Mouse (Mus musculus): ENCODE measurements around the gene Dhrs3.

The Dhrs3 gene

DNA sequence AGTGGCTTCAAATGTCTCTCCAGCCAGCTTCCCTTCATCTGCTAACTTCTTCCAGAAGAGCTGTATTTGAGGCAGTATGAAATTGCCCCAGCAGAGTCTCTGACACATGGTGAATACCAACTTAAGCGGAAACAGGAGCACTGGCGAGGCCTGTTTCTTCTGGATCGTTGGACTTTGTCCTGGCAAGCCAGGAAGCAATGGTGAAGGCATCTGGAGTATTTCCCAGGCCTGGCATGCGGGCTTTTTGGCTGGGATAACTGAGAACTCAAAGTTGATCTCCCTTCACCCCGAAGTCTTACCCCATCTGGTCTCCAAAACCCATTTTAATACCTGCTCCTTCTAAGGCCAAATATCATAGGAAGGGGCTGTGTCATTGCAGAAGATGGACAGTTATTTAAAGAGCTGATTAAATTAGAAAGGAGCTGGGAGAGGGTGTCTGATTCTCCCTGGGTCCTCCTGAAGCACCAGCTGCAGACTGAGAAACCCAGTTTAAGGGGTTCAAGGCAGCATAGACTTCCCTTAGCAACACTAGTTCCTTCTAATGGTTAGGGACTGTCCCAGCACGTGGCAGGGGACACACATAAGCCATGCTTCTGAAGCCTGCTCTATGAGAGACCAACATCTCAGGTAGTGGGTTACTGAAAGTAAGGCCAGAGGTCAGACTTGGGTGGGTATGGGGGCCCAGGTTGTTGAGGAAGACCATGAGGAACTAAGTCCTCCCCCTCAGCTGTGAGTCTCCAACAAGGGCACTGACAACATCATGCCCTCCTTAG lies 80.5 kb downstream of the Dhrs3 start:
- no peak for DNase-seq (ENCODE audit: low read depth, low spot score)

DNA sequence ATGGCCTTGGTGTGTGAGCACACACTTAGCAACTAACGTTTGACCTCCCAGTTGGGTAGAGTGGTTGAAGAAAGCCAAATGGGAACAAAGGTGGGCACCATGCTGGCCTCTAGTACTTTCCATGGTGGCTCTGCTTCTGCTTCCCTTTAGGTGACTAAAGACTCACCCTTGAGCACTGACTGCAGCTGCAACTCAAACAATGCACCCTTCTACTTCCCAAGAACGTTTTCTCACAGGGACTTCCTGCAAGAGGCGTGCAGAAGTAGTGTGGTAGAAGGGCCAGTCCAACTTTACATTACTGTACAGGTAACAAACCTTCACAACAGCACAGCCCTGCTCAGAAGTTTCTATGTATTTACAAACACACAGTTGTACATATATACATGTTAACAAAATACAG lies 81.8 kb downstream of the Dhrs3 start:
- DNase-seq (ENCODE audit: low read depth, low spot score): no peak

DNA sequence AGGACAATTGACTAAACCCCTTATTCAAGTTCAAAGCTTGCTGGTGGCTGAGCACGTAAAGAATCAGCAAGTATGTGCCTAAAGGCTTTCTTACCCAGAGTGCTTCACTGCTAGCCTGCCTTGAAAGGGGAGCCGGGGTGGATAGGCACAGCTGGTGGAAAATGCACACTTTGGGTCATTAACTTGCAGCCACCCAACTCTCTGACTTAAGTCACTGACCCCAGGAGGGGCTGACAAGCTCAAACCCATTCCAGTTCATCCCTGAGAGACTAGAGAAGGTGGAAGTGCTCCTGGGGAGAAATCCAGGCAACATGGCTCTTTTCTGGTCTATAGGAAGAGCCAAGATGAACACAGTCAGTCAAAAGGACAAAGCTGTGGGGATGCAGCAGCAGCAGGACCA lies 82.9 kb downstream of the Dhrs3 start:
- no peak for DNase-seq (ENCODE audit: low read depth, low spot score)

DNA sequence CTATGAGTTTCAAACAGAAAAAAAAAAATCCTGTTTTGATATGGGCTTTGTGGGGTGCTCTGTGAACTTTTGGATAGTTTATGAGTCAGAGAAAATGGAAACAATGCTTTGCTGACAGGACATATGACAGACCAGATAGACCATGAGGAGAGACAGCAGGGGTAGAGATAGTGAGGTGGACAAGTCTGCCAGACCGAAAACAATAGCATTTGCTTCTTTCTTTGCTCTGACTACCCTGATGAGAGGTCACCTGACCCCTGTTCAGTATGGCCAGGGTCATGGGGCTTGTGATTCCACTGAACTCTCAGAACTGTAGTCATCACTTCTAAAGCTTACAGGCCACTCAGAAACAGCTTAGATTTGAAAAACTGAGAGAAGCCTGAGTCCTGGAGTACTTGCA lies 84.4 kb downstream of the Dhrs3 start:
- no peak for DNase-seq (ENCODE audit: low read depth, low spot score)
